Mouse (Mus musculus) lung, embryonic 15.5 days (tissue): ENCODE data around the gene Fam234b. TPM values are rescaled to one million over a fixed set of nuclear protein-coding genes. Genes with fewer than 3 reads are reported as not detected.
A peak's percentile ranks its signal among the peaks of the same experiment; 100 is the strongest.

ENCODE experiments used
- ATAC-seq: fragments of 200-750 bp; cut with Nextera tagmentation; 2 replicates; pipeline ENCODE4 v1.8.0; 2017; ENCODE audit warnings: moderate number of reproducible peaks, borderline replicate concordance; ENCODE audit not compliant: low FRiP score, low TSS enrichment; ENCODE audit errors: extremely low read depth
- H3K27ac ChIP-seq: fragments of 300-500 bp; sonication (generic); 2 replicates; pipeline ENCODE4 v1.5.1; 2015; ENCODE audit warnings: moderate library complexity, mild to moderate bottlenecking, inconsistent platforms
- H3K27me3 ChIP-seq: fragments of 300-500 bp; sonication (generic); 2 replicates; pipeline ENCODE4 v1.6.1; 2015; ENCODE audit warnings: inconsistent platforms
- H3K36me3 ChIP-seq: fragments of 300-500 bp; sonication (generic); 2 replicates; pipeline ENCODE4 v1.6.1; 2015; ENCODE audit warnings: inconsistent platforms
- H3K4me1 ChIP-seq: fragments of 300-500 bp; sonication (generic); 2 replicates; pipeline ENCODE4 v1.6.1; 2015; ENCODE audit warnings: inconsistent platforms
- H3K4me2 ChIP-seq: fragments of 300-500 bp; sonication (generic); 2 replicates; pipeline ENCODE4 v1.6.1; 2015; ENCODE audit warnings: inconsistent platforms, mild to moderate bottlenecking, moderate library complexity
- H3K4me3 ChIP-seq: fragments of 300-500 bp; sonication (generic); 2 replicates; pipeline ENCODE4 v1.5.1; 2015; ENCODE audit warnings: mild to moderate bottlenecking, inconsistent platforms
- H3K9ac ChIP-seq: fragments of 300-500 bp; sonication (generic); 2 replicates; pipeline ENCODE4 v1.6.1; 2015; ENCODE audit warnings: inconsistent platforms
- H3K9me3 ChIP-seq: fragments of 300-500 bp; sonication (generic); 2 replicates; pipeline ENCODE4 v1.6.1; 2016; ENCODE audit warnings: inconsistent platforms
- WGBS: fragments of 180-500 bp; shearing (Covaris S2); methylation state at CpG from one replicate; pipeline ENCODE4 v1.1.7; 2015; 5-methylcytosine and 5-hydroxymethylcytosine counted together
- polyA plus RNA-seq: library from polyadenylated mRNA; unstranded; fragments of >200 nt; fragmentation: Nextera tagmentation; extraction: Ambion mirVana; gene quantifications from 2 replicates; pipeline ENCODE4 v1.2.1, GENCODE M21; 2015

Gene Fam234b
- polyA plus RNA-seq, result 21.1 and 23.3 TPM in 2 replicates

DNA sequence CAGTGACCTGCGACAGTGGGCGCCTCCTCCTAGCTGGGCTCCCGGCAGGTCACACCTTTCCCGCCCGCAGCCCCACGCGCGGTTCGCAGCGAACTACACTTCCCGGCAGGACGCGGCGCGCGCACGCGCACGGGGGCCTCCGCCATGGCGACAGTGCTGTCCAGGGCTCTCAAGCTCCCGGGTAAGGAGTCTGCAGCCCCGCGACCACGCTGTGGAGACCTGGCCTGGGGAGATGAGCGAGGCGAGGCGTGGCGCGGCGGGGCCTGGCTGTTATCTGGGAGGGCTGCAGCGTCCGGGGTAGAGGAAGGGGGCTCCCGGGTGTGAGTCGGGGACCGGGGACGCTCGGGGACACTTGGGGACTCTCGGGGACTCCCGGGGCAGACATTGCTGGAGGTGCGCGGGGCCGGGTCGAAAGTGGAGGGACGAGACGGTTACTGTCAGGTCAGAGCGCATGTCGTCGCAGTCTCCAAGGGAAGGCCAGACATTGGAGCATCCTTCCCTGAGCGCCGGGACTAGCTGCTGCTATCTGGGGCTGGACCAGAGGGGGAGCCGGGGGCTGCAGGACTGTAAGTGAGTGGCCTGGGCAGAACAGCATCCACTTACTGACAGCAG, at the start of gene Fam234b, which contains the start of gene Hebp1:
Fam234b (plus strand) TSS at position 57 of the 612 bp plus-strand sequence.
Hebp1 (minus strand) TSS at position 102 of the 612 bp plus-strand sequence.
- Histone ChIP-seq H3K36me3 (no peaks in the 10 kb centered on the region), H3K27me3 (no peaks in the 10 kb centered on the region), H3K4me1 (peaks cover 18% of the 10 kb centered on the region), H3K4me3 (peak within 1 kb of the TSS; percentile 89), H3K9ac (peak within 1 kb of the TSS; percentile 75), H3K4me2 (peak within 1 kb of the TSS; percentile 81), H3K9me3 (no peaks in the 10 kb centered on the region), H3K27ac (peak within 1 kb of the TSS; percentile 66)
- WGBS, result under 1% methylated on average over 52 of the region's 52 CpGs
- ATAC-seq, result peak; percentile 89

DNA sequence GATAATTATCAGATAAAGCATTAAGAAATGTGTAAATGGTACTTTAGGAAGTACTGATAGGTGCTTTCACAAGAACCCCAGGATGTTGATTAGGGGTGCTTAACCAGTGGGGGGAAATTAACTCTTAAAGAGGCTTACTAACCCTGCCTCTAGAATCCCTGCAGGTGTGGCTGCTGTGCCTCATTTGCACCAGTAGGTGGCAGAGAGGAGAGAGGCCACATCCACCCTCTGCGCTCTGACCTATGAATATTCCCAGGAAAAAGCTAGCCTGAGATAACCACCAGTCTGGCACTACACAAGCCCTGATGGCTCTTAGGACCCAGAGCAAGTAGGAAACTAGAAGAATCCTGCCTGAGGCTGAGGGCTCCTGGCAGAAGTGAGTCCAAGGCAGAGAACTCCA, 49.3 kb upstream of the Fam234b start:
- no peak for ATAC-seq
- no peak overlapping the region for H3K4me2 ChIP-seq
- no peak overlapping the region for H3K9ac ChIP-seq
- no peak overlapping the region for H3K4me3 ChIP-seq
- no peaks in the 10 kb centered on the region for H3K4me1 ChIP-seq
- no peak overlapping the region for H3K27ac ChIP-seq
- WGBS, result 41% methylated on average over 1 of the region's 1 CpGs
- no peaks in the 10 kb centered on the region for H3K9me3 ChIP-seq
- H3K36me3 ChIP-seq, result no peaks in the 10 kb centered on the region
- H3K27me3 ChIP-seq, result no peaks in the 10 kb centered on the region

GRCm38 (mm10) chr6:135149175-135149574, 48.6 kb upstream of the Fam234b start:
- Histone ChIP-seq H3K9me3 (no peaks in the 10 kb centered on the region), H3K36me3 (no peaks in the 10 kb centered on the region), H3K9ac (no peak overlapping the region), H3K27me3 (no peaks in the 10 kb centered on the region), H3K4me2 (no peak overlapping the region), H3K27ac (no peak overlapping the region), H3K4me3 (no peak overlapping the region), H3K4me1 (no peaks in the 10 kb centered on the region)
- 84% methylated on average over 4 of the region's 4 CpGs for WGBS
- 0 out of 2 replicates have a peak, but pooled peaks have one; percentile 7 for ATAC-seq

DNA sequence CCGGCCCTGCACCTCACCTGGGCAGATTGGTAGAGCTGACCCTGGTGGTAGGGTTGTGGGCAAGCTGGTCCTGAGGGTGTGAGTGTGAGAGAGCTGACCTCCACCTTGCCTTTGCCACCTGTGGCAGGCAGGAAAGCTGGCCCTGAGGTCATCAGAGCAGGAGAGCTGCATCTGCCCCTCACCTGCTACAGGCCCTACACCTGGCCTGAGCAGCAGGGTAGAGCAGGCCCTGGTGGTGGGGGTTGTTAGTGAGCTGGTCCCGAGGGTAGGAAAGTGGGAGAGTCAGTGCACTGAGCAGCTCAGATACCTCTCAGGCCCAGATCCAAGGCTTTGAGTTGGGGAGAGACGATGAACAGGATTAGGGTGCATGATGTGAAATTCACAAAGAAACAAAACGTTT, 48.1 kb upstream of the Fam234b start:
- no peaks in the 10 kb centered on the region for H3K4me1 ChIP-seq
- H3K27me3 ChIP-seq, result no peaks in the 10 kb centered on the region
- H3K9ac ChIP-seq, result no peak overlapping the region
- H3K4me2 ChIP-seq, result no peak overlapping the region
- H3K4me3 ChIP-seq, result no peak overlapping the region
- no peak overlapping the region for H3K27ac ChIP-seq
- peak; percentile 28; the same call in 1 of the 2 replicates for ATAC-seq
- H3K36me3 ChIP-seq, result no peaks in the 10 kb centered on the region
- 67% methylated on average over 4 of the region's 4 CpGs for WGBS
- no peaks in the 10 kb centered on the region for H3K9me3 ChIP-seq

- no peak overlapping the region for H3K4me2 ChIP-seq
- H3K9ac ChIP-seq, result no peak overlapping the region
- H3K4me1 ChIP-seq, result no peaks in the 10 kb centered on the region
- H3K27ac ChIP-seq, result no peak overlapping the region
- ATAC-seq, result no peak
- no peak overlapping the region for H3K4me3 ChIP-seq
- H3K36me3 ChIP-seq, result no peaks in the 10 kb centered on the region
- H3K9me3 ChIP-seq, result no peaks in the 10 kb centered on the region
- 32% methylated on average over 5 of the region's 5 CpGs for WGBS
- no peaks in the 10 kb centered on the region for H3K27me3 ChIP-seq
Measured at GRCm38 (mm10) chr6:135150311-135150710, 47.5 kb upstream of the Fam234b start.

- no peaks in the 10 kb centered on the region for H3K27me3 ChIP-seq
- H3K4me3 ChIP-seq, result no peak overlapping the region
- H3K27ac ChIP-seq, result no peak overlapping the region
- no peak overlapping the region for H3K4me2 ChIP-seq
- H3K36me3 ChIP-seq, result no peaks in the 10 kb centered on the region
- no peaks in the 10 kb centered on the region for H3K4me1 ChIP-seq
- H3K9ac ChIP-seq, result no peak overlapping the region
- no peak for ATAC-seq
- WGBS, result 74% methylated on average over 5 of the region's 5 CpGs
- no peaks in the 10 kb centered on the region for H3K9me3 ChIP-seq
Measured at GRCm38 (mm10) chr6:135153719-135154118, 44.1 kb upstream of the Fam234b start.

DNA sequence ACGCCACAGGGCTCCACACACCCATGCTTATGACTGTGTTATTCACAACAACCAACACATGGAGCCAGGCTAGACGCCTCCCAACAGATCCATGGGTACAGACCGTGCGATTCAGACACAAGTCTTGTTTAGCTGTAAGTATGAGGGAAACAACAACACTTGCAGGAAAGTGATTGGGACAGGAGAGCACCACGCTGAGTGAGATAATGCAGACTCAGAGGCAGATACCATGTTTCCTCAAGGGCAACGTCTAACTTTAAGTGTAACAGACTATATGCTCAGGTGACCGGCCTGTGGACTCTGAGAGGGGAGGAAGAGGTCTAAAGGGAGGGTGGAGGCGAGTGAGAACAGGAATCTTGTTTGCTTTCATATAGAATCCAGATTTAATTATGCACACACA, 41.2 kb upstream of the Fam234b start:
- Histone ChIP-seq H3K36me3 (no peaks in the 10 kb centered on the region), H3K27me3 (no peaks in the 10 kb centered on the region), H3K9ac (no peak overlapping the region), H3K4me2 (no peak overlapping the region), H3K27ac (no peak overlapping the region), H3K4me1 (no peaks in the 10 kb centered on the region), H3K9me3 (no peaks in the 10 kb centered on the region), H3K4me3 (no peak overlapping the region)
- ATAC-seq, result no peak
- WGBS, result 63% methylated on average over 8 of the region's 8 CpGs

DNA sequence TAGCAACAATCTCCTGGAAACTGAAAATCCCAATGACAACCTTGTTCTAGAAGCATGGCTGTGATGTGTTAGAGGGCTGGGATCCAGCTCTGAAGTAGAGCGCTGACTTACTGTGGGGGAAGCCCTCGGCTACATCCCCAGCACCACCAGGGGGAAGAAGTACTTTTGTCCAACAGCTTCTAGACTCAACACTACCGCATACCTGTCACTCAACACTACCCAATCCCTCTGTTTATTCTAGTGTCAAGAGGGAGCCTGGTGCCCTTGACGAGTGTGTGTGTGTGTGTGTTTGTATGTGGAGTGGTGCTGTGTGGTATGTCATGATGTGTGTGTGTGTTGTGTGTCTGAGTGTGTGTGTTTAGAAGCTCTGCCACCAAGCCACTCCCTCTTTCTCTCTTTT, 40.3 kb upstream of the Fam234b start:
- 32% methylated on average over 4 of the region's 4 CpGs for WGBS
- no peak overlapping the region for H3K4me2 ChIP-seq
- no peaks in the 10 kb centered on the region for H3K9me3 ChIP-seq
- H3K27me3 ChIP-seq, result no peaks in the 10 kb centered on the region
- no peak overlapping the region for H3K27ac ChIP-seq
- no peak overlapping the region for H3K9ac ChIP-seq
- 0 out of 2 replicates have a peak, but pooled peaks have one; percentile 31 for ATAC-seq
- no peak overlapping the region for H3K4me3 ChIP-seq
- no peaks in the 10 kb centered on the region for H3K36me3 ChIP-seq
- H3K4me1 ChIP-seq, result no peaks in the 10 kb centered on the region

DNA sequence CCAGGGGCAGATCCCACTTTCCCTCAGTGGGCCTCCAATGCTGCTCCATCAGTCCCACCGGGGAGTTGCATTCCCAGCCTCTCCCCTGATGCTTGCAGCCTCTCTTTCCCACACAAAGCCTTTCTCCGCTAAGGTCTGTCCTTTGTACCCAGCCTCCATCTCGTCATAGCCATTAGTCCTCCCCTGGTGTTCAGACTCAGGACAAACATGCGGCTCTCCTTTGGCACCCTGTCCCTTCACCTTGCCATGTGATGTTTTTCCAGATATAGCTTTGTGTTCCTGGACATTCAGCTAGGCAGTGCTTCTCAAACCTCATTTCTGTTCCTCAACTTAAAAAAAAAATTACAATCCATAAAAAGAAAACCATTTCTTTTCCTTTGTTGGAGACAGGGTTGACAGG, 39.3 kb upstream of the Fam234b start:
- Histone ChIP-seq H3K36me3 (no peaks in the 10 kb centered on the region), H3K9ac (no peak overlapping the region), H3K27me3 (no peaks in the 10 kb centered on the region), H3K4me2 (no peak overlapping the region), H3K27ac (no peak overlapping the region), H3K4me3 (no peak overlapping the region), H3K4me1 (no peaks in the 10 kb centered on the region), H3K9me3 (no peaks in the 10 kb centered on the region)
- ATAC-seq, result no peak
- WGBS, result 65% methylated on average over 4 of the region's 4 CpGs

DNA sequence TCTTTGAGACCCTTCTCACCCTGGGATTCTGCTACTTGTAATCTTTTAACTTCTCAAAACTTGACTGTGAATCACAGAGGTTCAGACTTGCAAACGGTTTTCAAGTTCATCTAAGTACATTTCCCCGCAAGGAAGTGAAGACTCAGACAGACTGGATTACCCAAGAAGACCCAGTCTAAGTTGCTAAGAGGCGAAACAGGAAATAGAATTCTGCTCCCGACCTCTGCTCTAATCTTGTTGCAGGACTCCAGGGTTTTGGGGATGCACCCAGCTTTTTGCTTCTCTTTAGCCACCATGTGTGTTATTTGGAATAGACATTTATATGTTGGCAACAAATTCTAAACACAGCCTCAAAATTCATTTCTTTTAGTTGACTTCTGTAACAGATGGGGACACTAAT, 36.4 kb upstream of the Fam234b start:
- Histone ChIP-seq H3K27me3 (no peaks in the 10 kb centered on the region), H3K9me3 (no peaks in the 10 kb centered on the region), H3K4me2 (no peak overlapping the region), H3K9ac (no peak overlapping the region), H3K36me3 (no peaks in the 10 kb centered on the region), H3K4me1 (no peaks in the 10 kb centered on the region), H3K27ac (no peak overlapping the region), H3K4me3 (no peak overlapping the region)
- no peak for ATAC-seq
- WGBS, result 61% methylated on average over 4 of the region's 4 CpGs

DNA sequence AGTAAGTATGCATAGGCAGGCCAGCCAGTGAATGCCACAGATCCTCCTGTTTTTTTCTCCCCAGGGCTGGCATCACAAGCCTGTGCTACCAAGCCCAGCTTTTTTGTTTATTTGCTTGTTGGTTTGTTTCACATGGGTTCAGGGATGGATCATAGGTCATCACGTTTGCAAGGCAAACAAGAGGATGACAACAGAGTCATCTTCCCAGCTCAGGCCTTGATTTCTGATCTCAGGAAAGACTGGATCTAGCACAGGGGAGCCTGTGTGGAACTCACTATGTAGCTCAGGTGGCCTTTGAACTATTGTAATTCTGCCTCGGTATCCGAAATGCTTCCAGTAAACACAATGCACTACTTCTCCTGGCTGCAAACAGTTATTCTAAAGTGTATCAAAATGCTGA, 35.5 kb upstream of the Fam234b start:
- WGBS, result 81% methylated on average over 3 of the region's 3 CpGs
- Histone ChIP-seq H3K9ac (no peak overlapping the region), H3K9me3 (no peaks in the 10 kb centered on the region)

GRCm38 (mm10) chr6:135162861-135163260, 34.9 kb upstream of the Fam234b start:
- Histone ChIP-seq H3K27me3 (no peaks in the 10 kb centered on the region), H3K27ac (no peak overlapping the region)

More for the DNA sequence above, 35.5 kb upstream of the Fam234b start:
- Histone ChIP-seq H3K4me3 (no peak overlapping the region), H3K4me2 (no peak overlapping the region), H3K4me1 (0 out of 2 replicates have a peak, but pooled peaks cover under 1% of the 10 kb centered on the region), H3K36me3 (no peaks in the 10 kb centered on the region), H3K27me3 (no peaks in the 10 kb centered on the region), H3K27ac (no peak overlapping the region)
- no peak for ATAC-seq

More at GRCm38 (mm10) chr6:135162861-135163260, 34.9 kb upstream of the Fam234b start:
- H3K36me3 ChIP-seq, result no peaks in the 10 kb centered on the region
- H3K9ac ChIP-seq, result no peak overlapping the region
- no peaks in the 10 kb centered on the region for H3K9me3 ChIP-seq
- H3K4me1 ChIP-seq, result 0 out of 2 replicates have a peak, but pooled peaks cover 5% of the 10 kb centered on the region
- no peak overlapping the region for H3K4me2 ChIP-seq
- no peak for ATAC-seq
- H3K4me3 ChIP-seq, result no peak overlapping the region
- 61% methylated on average over 4 of the region's 4 CpGs for WGBS
